Mouse (Mus musculus): Measurements from ENCODE around the gene Gm21915.

Gm21915 gene

GRCm38 (mm10) chr9:40670313-40670712 is at the start of gene Gm21915:
Gm21915 (plus strand) TSS chr9:40670613.
- DNase-seq (ENCODE audit: low spot score) = no peak

GRCm38 (mm10) chr9:40622265-40622664 is 48.1 kb upstream of the Gm21915 start:
- no peak for DNase-seq (ENCODE audit: low spot score)

- DNase-seq (ENCODE audit: low spot score) = no peak
Measured at GRCm38 (mm10) chr9:40622793-40623192, 47.6 kb upstream of the Gm21915 start.

GRCm38 (mm10) chr9:40625341-40625740 is 45.1 kb upstream of the Gm21915 start:
- DNase-seq (ENCODE audit: low spot score) = no peak

GRCm38 (mm10) chr9:40626566-40626965 is 43.8 kb upstream of the Gm21915 start:
- no peak for DNase-seq (ENCODE audit: low spot score)

GRCm38 (mm10) chr9:40627146-40627713 is 43.2 kb upstream of the Gm21915 start:
- no peak for DNase-seq (ENCODE audit: low spot score)

GRCm38 (mm10) chr9:40628130-40629069 is 42.0 kb upstream of the Gm21915 start:
- no peak for DNase-seq (ENCODE audit: low spot score)

GRCm38 (mm10) chr9:40629441-40629840 is 41.0 kb upstream of the Gm21915 start:
- no peak for DNase-seq (ENCODE audit: low spot score)

GRCm38 (mm10) chr9:40631101-40631500 is 39.3 kb upstream of the Gm21915 start:
- DNase-seq (ENCODE audit: low spot score) = no peak

GRCm38 (mm10) chr9:40631505-40631904 is 38.9 kb upstream of the Gm21915 start:
- DNase-seq (ENCODE audit: low spot score) = no peak

GRCm38 (mm10) chr9:40636054-40636453 is 34.4 kb upstream of the Gm21915 start:
- peak; percentile 49 for DNase-seq (ENCODE audit: low spot score)

- no peak for DNase-seq (ENCODE audit: low spot score)
Measured at GRCm38 (mm10) chr9:40637705-40638393, 32.6 kb upstream of the Gm21915 start.

- DNase-seq (ENCODE audit: low spot score) = peak; percentile 13
Measured at GRCm38 (mm10) chr9:40638394-40639049, 31.9 kb upstream of the Gm21915 start.

- no peak for DNase-seq (ENCODE audit: low spot score)
Measured at GRCm38 (mm10) chr9:40639536-40640187, 30.8 kb upstream of the Gm21915 start.

- no peak for DNase-seq (ENCODE audit: low spot score)
Measured at GRCm38 (mm10) chr9:40641318-40641717, 29.1 kb upstream of the Gm21915 start.

GRCm38 (mm10) chr9:40642470-40643220 is 27.8 kb upstream of the Gm21915 start:
- no peak for DNase-seq (ENCODE audit: low spot score)

- no peak for DNase-seq (ENCODE audit: low spot score)
Measured at GRCm38 (mm10) chr9:40649444-40649843, 21.0 kb upstream of the Gm21915 start.

- DNase-seq (ENCODE audit: low spot score) = no peak
Measured at GRCm38 (mm10) chr9:40649983-40650382, 20.4 kb upstream of the Gm21915 start.

- no peak for DNase-seq (ENCODE audit: low spot score)
Measured at GRCm38 (mm10) chr9:40651239-40651859, 19.1 kb upstream of the Gm21915 start.

- no peak for DNase-seq (ENCODE audit: low spot score)
Measured at GRCm38 (mm10) chr9:40652757-40653156, 17.7 kb upstream of the Gm21915 start.
